Mouse (Mus musculus) thymus, adult 2 months (tissue): ENCODE results near the gene Fnip2.

Experiments used
- CTCF ChIP-seq: fragments of 200-500 bp; IDR thresholded peaks from 2 replicates; pipeline ENCODE4 v1.5.1; 2012; ENCODE audit warnings: mild to moderate bottlenecking, control low read depth, low read length, moderate library complexity, borderline replicate concordance; ENCODE audit not compliant: control insufficient read depth, poor library complexity, insufficient read depth; ENCODE audit errors: extremely low read depth
- POLR2A ChIP-seq: fragments of 200-500 bp; IDR thresholded peaks from 2 replicates; pipeline ENCODE4 v1.6.1; 2012; ENCODE audit warnings: mild to moderate bottlenecking, low read length, control low read depth, moderate library complexity; ENCODE audit not compliant: control insufficient read depth, poor library complexity, insufficient read depth; ENCODE audit errors: extremely low read depth

- TF ChIP-seq CTCF (no peak), POLR2A (no peak)
Observed at GRCm38 (mm10) chr3:79531581-79532271, 35.9 kb downstream of the Fnip2 start.
